Mouse (Mus musculus): Measurements from ENCODE around the gene Grik5. TPM values are rescaled to one million over a fixed set of nuclear protein-coding genes. Genes with fewer than 3 reads are reported as not detected.

The Grik5 gene
- total and polyA plus RNA-seq, 2 experiments from 2014 or later: 15.8 to 106 TPM

GRCm38 (mm10) chr7:25034796-25035195 lies 37.4 kb downstream of the Grik5 start:
- Histone ChIP-seq H3K4me1 (ENCODE audit: insufficient read depth) (no peaks in the 10 kb centered on the region), H3K27me3 (ENCODE audit: insufficient read depth, low read length) (no peaks in the 10 kb centered on the region), H3K4me3 (ENCODE audit: low read depth, low read length) (no peak overlapping the region), H3K27ac (ENCODE audit: low read depth, low read length) (peak overlapping the region; percentile 21; the same call in 1 of the 2 replicates), H3K36me3 (ENCODE audit: insufficient read depth) (peaks cover 62% of the 10 kb centered on the region), H3K9ac (no peak overlapping the region), H3K4me2 (ENCODE audit: low read depth) (no peak overlapping the region), H3K9me3 (ENCODE audit: low read length) (no peaks in the 10 kb centered on the region)
- ATAC-seq (no peak), DNase-seq (no peak)
- 71% methylated on average over 4 of the region's 4 CpGs for WGBS
- no peak for TF ChIP-seq CTCF (IDR thresholded peaks at IDR 0.05; ENCODE audit: low read depth)

GRCm38 (mm10) chr7:25031528-25031927 lies 40.6 kb downstream of the Grik5 start:
- H3K9me3 ChIP-seq (ENCODE audit: low read length): no peaks in the 10 kb centered on the region
- H3K27ac ChIP-seq (ENCODE audit: low read depth, low read length): no peak overlapping the region
- H3K9ac ChIP-seq: no peak overlapping the region
- H3K4me2 ChIP-seq (ENCODE audit: low read depth): no peak overlapping the region
- no peaks in the 10 kb centered on the region for H3K27me3 ChIP-seq (ENCODE audit: insufficient read depth, low read length)
- WGBS: 48% methylated on average over 3 of the region's 3 CpGs
- DNase-seq (no peak), ATAC-seq (no peak)
- H3K4me1 ChIP-seq (ENCODE audit: insufficient read depth): no peaks in the 10 kb centered on the region
- no peak for TF ChIP-seq CTCF (IDR thresholded peaks at IDR 0.05; ENCODE audit: low read depth)
- peaks cover 61% of the 10 kb centered on the region for H3K36me3 ChIP-seq (ENCODE audit: insufficient read depth)
- H3K4me3 ChIP-seq (ENCODE audit: low read depth, low read length): no peak overlapping the region

GRCm38 (mm10) chr7:25030032-25030753 lies 42.0 kb downstream of the Grik5 start:
- peak; percentile 90 for TF ChIP-seq CTCF (IDR thresholded peaks at IDR 0.05; ENCODE audit: low read depth)
- no peaks in the 10 kb centered on the region for H3K4me1 ChIP-seq (ENCODE audit: insufficient read depth)
- peaks cover 58% of the 10 kb centered on the region for H3K36me3 ChIP-seq (ENCODE audit: insufficient read depth)
- no peak overlapping the region for H3K27ac ChIP-seq (ENCODE audit: low read depth, low read length)
- no peak overlapping the region for H3K4me3 ChIP-seq (ENCODE audit: low read depth, low read length)
- peak; percentile 76 for ATAC-seq
- H3K9me3 ChIP-seq (ENCODE audit: low read length): no peaks in the 10 kb centered on the region
- 45% methylated on average over 5 of the region's 5 CpGs for WGBS
- H3K9ac ChIP-seq: no peak overlapping the region
- H3K27me3 ChIP-seq (ENCODE audit: insufficient read depth, low read length): no peaks in the 10 kb centered on the region
- no peak overlapping the region for H3K4me2 ChIP-seq (ENCODE audit: low read depth)
- peak; percentile 90 for DNase-seq

GRCm38 (mm10) chr7:25026452-25026851 lies 45.7 kb downstream of the Grik5 start:
- H3K4me2 ChIP-seq (ENCODE audit: low read depth): no peak overlapping the region
- no peaks in the 10 kb centered on the region for H3K27me3 ChIP-seq (ENCODE audit: insufficient read depth, low read length)
- TF ChIP-seq CTCF (IDR thresholded peaks at IDR 0.05; ENCODE audit: low read depth): no peak
- H3K4me3 ChIP-seq (ENCODE audit: low read depth, low read length): no peak overlapping the region
- DNase-seq (no peak), ATAC-seq (no peak)
- no peaks in the 10 kb centered on the region for H3K9me3 ChIP-seq (ENCODE audit: low read length)
- no peaks in the 10 kb centered on the region for H3K4me1 ChIP-seq (ENCODE audit: insufficient read depth)
- H3K27ac ChIP-seq (ENCODE audit: low read depth, low read length): no peak overlapping the region
- H3K36me3 ChIP-seq (ENCODE audit: insufficient read depth): peaks cover 70% of the 10 kb centered on the region
- no peak overlapping the region for H3K9ac ChIP-seq
- 60% methylated on average over 7 of the region's 7 CpGs for WGBS

GRCm38 (mm10) chr7:25025855-25026439 lies 46.2 kb downstream of the Grik5 start:
- DNase-seq (no peak), ATAC-seq (0 out of 2 replicates have a peak, but pooled peaks have one; percentile 11)
- Histone ChIP-seq H3K36me3 (ENCODE audit: insufficient read depth) (peaks cover 71% of the 10 kb centered on the region), H3K4me2 (ENCODE audit: low read depth) (no peak overlapping the region), H3K9ac (no peak overlapping the region), H3K27ac (ENCODE audit: low read depth, low read length) (no peak overlapping the region), H3K27me3 (ENCODE audit: insufficient read depth, low read length) (no peaks in the 10 kb centered on the region), H3K4me1 (ENCODE audit: insufficient read depth) (no peaks in the 10 kb centered on the region), H3K4me3 (ENCODE audit: low read depth, low read length) (no peak overlapping the region), H3K9me3 (ENCODE audit: low read length) (no peaks in the 10 kb centered on the region)
- 58% methylated on average over 10 of the region's 10 CpGs for WGBS
- peak; percentile 45 for TF ChIP-seq CTCF (IDR thresholded peaks at IDR 0.05; ENCODE audit: low read depth)

GRCm38 (mm10) chr7:25011592-25011991 lies 60.6 kb downstream of the Grik5 start:
- WGBS: 82% methylated on average over 7 of the region's 7 CpGs
- Histone ChIP-seq H3K36me3 (ENCODE audit: insufficient read depth) (peaks cover 40% of the 10 kb centered on the region), H3K27ac (ENCODE audit: low read depth, low read length) (no peak overlapping the region), H3K4me3 (ENCODE audit: low read depth, low read length) (no peak overlapping the region), H3K4me1 (ENCODE audit: insufficient read depth) (peaks cover 29% of the 10 kb centered on the region), H3K4me2 (ENCODE audit: low read depth) (no peak overlapping the region), H3K9ac (no peak overlapping the region), H3K27me3 (ENCODE audit: insufficient read depth, low read length) (no peaks in the 10 kb centered on the region), H3K9me3 (ENCODE audit: low read length) (no peaks in the 10 kb centered on the region)
- TF ChIP-seq CTCF (IDR thresholded peaks at IDR 0.05; ENCODE audit: low read depth): no peak
- DNase-seq (no peak), ATAC-seq (no peak)

All from forebrain, postnatal 0 days (tissue).